Mouse (Mus musculus): Measurements from ENCODE around the gene Dab2ip.

- no peak for TF ChIP-seq UBTF (IDR thresholded peaks at IDR 0.05; ENCODE audit: borderline replicate concordance, insufficient read depth, low read depth, low read length)
- no peak for TF ChIP-seq CTCF (IDR thresholded peaks at IDR 0.05 in 2 of 3, conservative IDR thresholded peaks at IDR 0.05 in 1 of 3; ENCODE audit: control insufficient read depth in 1 of 3, insufficient read depth in 1 of 3, low read depth in 2 of 3, low read length in 3 of 3, poor library complexity in 1 of 3, severe bottlenecking in 1 of 3)
- no peak for TF ChIP-seq CHD2 (IDR thresholded peaks at IDR 0.05; ENCODE audit: low read length)
- TF ChIP-seq POLR2A (IDR thresholded peaks at IDR 0.05; ENCODE audit: control insufficient read depth in 1 of 2, insufficient read depth in 1 of 2, low read depth in 1 of 2, low read length in 2 of 2, poor library complexity in 1 of 2), result no peak
- TF ChIP-seq MAX (IDR thresholded peaks at IDR 0.05; ENCODE audit: low read length), result no peak
- no peak for TF ChIP-seq NELFE (IDR thresholded peaks at IDR 0.05; ENCODE audit: low read depth, low read length)
- TF ChIP-seq KAT2A (conservative IDR thresholded peaks at IDR 0.05; ENCODE audit: low read depth, low read length), result no peak
- TF ChIP-seq RAD21 (IDR thresholded peaks at IDR 0.05; ENCODE audit: low read depth, low read length), result no peak
- no peak for TF ChIP-seq ZC3H11A (IDR thresholded peaks at IDR 0.05; ENCODE audit: low read depth, low read length)
- no peak for TF ChIP-seq CHD1 (IDR thresholded peaks at IDR 0.05; ENCODE audit: low read depth, low read length)
- no peak for TF ChIP-seq BHLHE40 (IDR thresholded peaks at IDR 0.05; ENCODE audit: borderline replicate concordance, low read depth, low read length)
- no peak for TF ChIP-seq JUND (IDR thresholded peaks at IDR 0.05; ENCODE audit: low read depth, low read length)
These were observed 25.3 kb downstream of the Dab2ip start for GRCm38 (mm10) chr2:35583406-35583805.
